Mouse (Mus musculus) hindbrain, embryonic 11.5 days (tissue): ENCODE measurements around the gene Mapk9. TPM values are rescaled to one million over a fixed set of nuclear protein-coding genes. Genes with fewer than 3 reads are reported as not detected.

Experiments
- ATAC-seq: fragments of 200-750 bp; cut with Nextera tagmentation; 2 replicates; pipeline ENCODE4 v1.8.0; 2017; ENCODE audit warnings: mild to moderate bottlenecking, moderate TSS enrichment, moderate library complexity; ENCODE audit not compliant: low FRiP score
- DNase-seq: peaks from one replicate; pipeline ENCODE4 v3.0.0-alpha.2; 2015; ENCODE audit warnings: low spot score
- H3K27ac ChIP-seq: fragments of 300-500 bp; sonication (generic); 2 replicates; pipeline ENCODE4 v1.5.1; 2014; ENCODE audit warnings: mild to moderate bottlenecking, low read depth, low read length
- H3K27me3 ChIP-seq: fragments of 300-500 bp; sonication (generic); 2 replicates; pipeline ENCODE4 v1.6.1; 2014; ENCODE audit warnings: mild to moderate bottlenecking, low read length, moderate library complexity, mixed read lengths; ENCODE audit not compliant: control insufficient read depth, insufficient read depth
- H3K36me3 ChIP-seq: fragments of 300-500 bp; sonication (generic); 2 replicates; pipeline ENCODE4 v1.6.1; 2014; ENCODE audit warnings: mild to moderate bottlenecking, low read length, moderate library complexity, mixed read lengths; ENCODE audit not compliant: control insufficient read depth, insufficient read depth
- H3K4me1 ChIP-seq: fragments of 300-500 bp; sonication (generic); replicated peaks from 2 replicates; pipeline ENCODE4 v1.6.1; 2014; ENCODE audit warnings: low read length, mixed read lengths; ENCODE audit not compliant: control insufficient read depth, insufficient read depth
- H3K4me2 ChIP-seq: fragments of 300-500 bp; sonication (generic); replicated peaks from 2 replicates; pipeline ENCODE4 v1.6.1; 2014; ENCODE audit warnings: mild to moderate bottlenecking, low read depth, low read length
- H3K4me3 ChIP-seq: fragments of 300-500 bp; sonication (generic); 2 replicates; pipeline ENCODE4 v1.5.1; 2014; ENCODE audit warnings: low read depth, low read length
- H3K9ac ChIP-seq: fragments of 300-500 bp; sonication (generic); 2 replicates; pipeline ENCODE4 v1.6.1; 2014; ENCODE audit warnings: low read depth, low read length
- H3K9me3 ChIP-seq: fragments of 300-500 bp; sonication (generic); 2 replicates; pipeline ENCODE4 v1.6.1; 2016; ENCODE audit warnings: low read length; ENCODE audit not compliant: control insufficient read depth
- WGBS: fragments of 180-500 bp; shearing (Covaris S2); extraction: QIAGEN DNeasy Blood & Tissue Kit; methylation state at CpG from one replicate; pipeline ENCODE4 v1.1.7; 2014; 5-methylcytosine and 5-hydroxymethylcytosine counted together
- polyA plus RNA-seq: library from polyadenylated mRNA; unstranded; fragments of >200 nt; fragmentation: Nextera tagmentation; extraction: Ambion mirVana; gene quantifications from 2 replicates; pipeline ENCODE4 v1.2.1, GENCODE M21; 2014

Mapk9 gene
- polyA plus RNA-seq, 1 experiment from 2014 or later, result 52.9 TPM

GRCm38 (mm10) chr11:49923539-49923938, 77.0 kb downstream of the Mapk9 start:
- H3K27me3 ChIP-seq, result no peaks in the 10 kb centered on the region
- H3K4me1 ChIP-seq, result no peaks in the 10 kb centered on the region
- H3K4me2 ChIP-seq, result no peak overlapping the region
- no peaks in the 10 kb centered on the region for H3K9me3 ChIP-seq
- no peak overlapping the region for H3K9ac ChIP-seq
- DNase-seq, result no peak
- ATAC-seq, result no peak
- no peak overlapping the region for H3K27ac ChIP-seq
- no peak overlapping the region for H3K4me3 ChIP-seq
- WGBS, result 84% methylated on average over 9 of the region's 9 CpGs
- H3K36me3 ChIP-seq, result no peaks in the 10 kb centered on the region

GRCm38 (mm10) chr11:49926183-49926582, 79.6 kb downstream of the Mapk9 start:
- no peak for DNase-seq
- ATAC-seq, result no peak

GRCm38 (mm10) chr11:49927169-49927568, 80.6 kb downstream of the Mapk9 start:
- peak; percentile 69 for ATAC-seq
- no peaks in the 10 kb centered on the region for H3K27me3 ChIP-seq
- no peak overlapping the region for H3K4me2 ChIP-seq
- WGBS, result 26% methylated on average over 4 of the region's 4 CpGs
- H3K9me3 ChIP-seq, result no peaks in the 10 kb centered on the region
- H3K36me3 ChIP-seq, result no peaks in the 10 kb centered on the region
- DNase-seq, result no peak
- no peak overlapping the region for H3K9ac ChIP-seq
- peaks cover 4% of the 10 kb centered on the region for H3K4me1 ChIP-seq
- peak overlapping the region; percentile 51; the same call in 1 of the 2 replicates for H3K27ac ChIP-seq
- H3K4me3 ChIP-seq, result no peak overlapping the region

More at GRCm38 (mm10) chr11:49926183-49926582, 79.6 kb downstream of the Mapk9 start:
- Histone ChIP-seq H3K4me1 (peaks cover 3% of the 10 kb centered on the region), H3K27ac (no peak overlapping the region), H3K9ac (no peak overlapping the region), H3K36me3 (no peaks in the 10 kb centered on the region), H3K4me3 (no peak overlapping the region), H3K9me3 (no peaks in the 10 kb centered on the region), H3K4me2 (no peak overlapping the region), H3K27me3 (no peaks in the 10 kb centered on the region)
- WGBS, result 76% methylated on average over 7 of the region's 7 CpGs

DNA sequence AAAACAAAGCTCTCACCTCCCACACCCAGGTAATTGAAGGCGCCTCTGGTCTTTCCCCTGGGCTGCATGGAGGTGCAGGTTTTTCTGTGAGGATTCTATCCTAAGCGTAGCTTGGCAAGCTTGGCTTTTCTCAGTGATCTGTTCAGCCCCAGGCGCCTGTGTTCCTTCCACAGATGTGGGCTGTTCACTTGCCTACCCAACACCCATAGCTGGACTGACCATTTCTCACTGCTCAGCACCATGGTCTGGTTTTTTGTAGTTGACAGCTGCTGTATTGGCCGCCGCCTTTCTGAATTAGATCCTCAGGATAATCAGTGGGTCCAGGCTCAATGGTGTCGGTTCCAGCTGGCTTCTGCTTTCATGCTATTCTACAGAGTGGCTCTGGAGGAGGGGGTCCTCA, 81.1 kb downstream of the Mapk9 start:
- Histone ChIP-seq H3K4me1 (peaks cover 4% of the 10 kb centered on the region), H3K27me3 (no peaks in the 10 kb centered on the region), H3K4me2 (no peak overlapping the region), H3K9me3 (no peaks in the 10 kb centered on the region), H3K36me3 (no peaks in the 10 kb centered on the region), H3K9ac (no peak overlapping the region), H3K4me3 (no peak overlapping the region), H3K27ac (peak overlapping the region; percentile 51; the same call in 1 of the 2 replicates)
- no peak for DNase-seq
- ATAC-seq, result no peak
- 71% methylated on average over 6 of the region's 6 CpGs for WGBS

GRCm38 (mm10) chr11:49931037-49931625, 84.6 kb downstream of the Mapk9 start:
- DNase-seq (no peak), ATAC-seq (no peak)
- Histone ChIP-seq H3K9me3 (no peaks in the 10 kb centered on the region), H3K4me2 (no peak overlapping the region), H3K36me3 (no peaks in the 10 kb centered on the region), H3K4me3 (no peak overlapping the region), H3K9ac (no peak overlapping the region), H3K27ac (peak overlapping the region; percentile 76), H3K4me1 (peaks cover 4% of the 10 kb centered on the region), H3K27me3 (no peaks in the 10 kb centered on the region)
- WGBS, result 28% methylated on average over 5 of the region's 5 CpGs

DNA sequence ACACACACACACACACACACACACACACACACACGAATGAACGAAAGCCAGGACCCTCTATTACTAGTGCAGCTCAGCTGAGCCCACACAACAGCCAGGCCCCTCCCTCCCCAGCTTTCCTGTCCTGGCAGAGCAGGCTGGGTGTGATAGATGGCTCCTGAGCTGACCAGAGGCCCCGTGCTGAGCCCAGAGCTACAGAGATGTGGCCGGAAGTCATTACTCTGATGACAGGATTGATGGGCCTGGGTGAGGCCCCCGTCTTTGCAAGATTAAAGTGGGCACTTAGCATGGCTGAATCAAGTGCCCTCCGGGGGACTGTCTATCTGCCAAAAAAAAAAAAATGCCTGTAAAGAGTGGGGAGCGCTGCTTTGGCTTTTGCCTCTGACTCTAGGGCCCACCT, 85.3 kb downstream of the Mapk9 start:
- 11% methylated on average over 7 of the region's 7 CpGs for WGBS
- Histone ChIP-seq H3K4me2 (no peak overlapping the region), H3K36me3 (no peaks in the 10 kb centered on the region), H3K9ac (no peak overlapping the region), H3K4me1 (peaks cover 4% of the 10 kb centered on the region), H3K4me3 (no peak overlapping the region), H3K27me3 (no peaks in the 10 kb centered on the region), H3K27ac (peak overlapping the region; percentile 76), H3K9me3 (no peaks in the 10 kb centered on the region)
- DNase-seq (peak; percentile 64), ATAC-seq (peak; percentile 92)

GRCm38 (mm10) chr11:49933811-49934210, 87.3 kb downstream of the Mapk9 start:
- Histone ChIP-seq H3K9ac (no peak overlapping the region), H3K4me2 (no peak overlapping the region), H3K4me3 (no peak overlapping the region), H3K27me3 (no peaks in the 10 kb centered on the region), H3K27ac (peak overlapping the region; percentile 13; the same call in 1 of the 2 replicates), H3K36me3 (no peaks in the 10 kb centered on the region), H3K4me1 (peaks cover 6% of the 10 kb centered on the region), H3K9me3 (no peaks in the 10 kb centered on the region)
- DNase-seq (no peak), ATAC-seq (no peak)
- 65% methylated on average over 1 of the region's 1 CpGs for WGBS

- no peak overlapping the region for H3K27ac ChIP-seq
- H3K9me3 ChIP-seq, result no peaks in the 10 kb centered on the region
- H3K4me1 ChIP-seq, result peaks cover 6% of the 10 kb centered on the region
- 60% methylated on average over 10 of the region's 10 CpGs for WGBS
- H3K36me3 ChIP-seq, result no peaks in the 10 kb centered on the region
- no peaks in the 10 kb centered on the region for H3K27me3 ChIP-seq
- no peak overlapping the region for H3K4me3 ChIP-seq
- DNase-seq (no peak), ATAC-seq (no peak)
- H3K4me2 ChIP-seq, result no peak overlapping the region
- no peak overlapping the region for H3K9ac ChIP-seq
Measured at GRCm38 (mm10) chr11:49934322-49934721, 87.8 kb downstream of the Mapk9 start.
